Mouse (Mus musculus): Measurements from ENCODE around the gene Zcchc17. TPM values are rescaled to one million over a fixed set of nuclear protein-coding genes. Genes with fewer than 3 reads are reported as not detected.

The Zcchc17 gene
- total RNA-seq (2017): 60.8 and 78.6 TPM in 2 replicates

DNA sequence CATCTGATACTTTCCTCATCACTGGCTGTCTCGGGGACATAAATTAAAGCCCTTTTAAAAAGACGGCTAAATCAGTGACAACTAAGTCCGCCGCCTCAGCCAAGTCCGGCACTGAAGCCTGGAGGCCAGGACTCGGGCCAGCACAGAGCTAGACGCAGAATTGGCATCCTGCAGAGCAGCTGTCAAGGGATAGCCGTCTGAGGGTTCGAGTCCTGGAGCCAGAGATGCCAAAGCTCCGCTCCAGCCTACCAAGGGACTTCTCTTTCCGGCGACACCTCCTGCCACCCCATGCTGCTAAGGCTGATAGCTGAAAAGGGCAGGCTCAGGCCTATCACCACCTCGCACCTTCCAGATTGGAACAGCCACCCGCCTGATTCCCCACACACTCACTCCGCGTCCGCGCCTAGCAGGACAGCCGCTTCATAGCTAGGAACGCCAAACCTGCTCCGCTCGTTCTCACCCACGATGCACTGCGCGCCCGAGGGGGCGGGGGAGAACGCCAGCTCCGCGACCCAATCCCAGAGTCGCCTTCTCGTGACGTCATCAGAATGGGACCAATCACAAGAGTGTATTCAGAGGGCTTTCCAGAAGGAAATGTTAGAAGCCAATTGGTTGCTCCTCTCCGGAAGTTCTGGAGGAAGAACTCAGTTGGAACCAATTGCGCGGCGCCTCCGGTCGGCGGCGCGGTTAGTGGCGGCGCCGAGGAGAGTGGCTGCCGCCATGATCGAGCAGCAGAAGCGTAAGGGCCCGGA is at the start of gene Zcchc17, which contains the start of gene Snrnp40:
Gene Zcchc17, minus strand, starts transcription at position 458 of the 752 bp plus-strand sequence.
Gene Snrnp40, plus strand, starts transcription at position 647 of the 752 bp plus-strand sequence.
- peak; percentile 98 for ATAC-seq (replicated peaks in 1 of 2; ENCODE audit: insufficient read depth in 1 of 2, low FRiP score in 2 of 2, low TSS enrichment in 1 of 2, low read depth in 1 of 2, poor library complexity in 2 of 2, severe bottlenecking in 2 of 2)

DNA sequence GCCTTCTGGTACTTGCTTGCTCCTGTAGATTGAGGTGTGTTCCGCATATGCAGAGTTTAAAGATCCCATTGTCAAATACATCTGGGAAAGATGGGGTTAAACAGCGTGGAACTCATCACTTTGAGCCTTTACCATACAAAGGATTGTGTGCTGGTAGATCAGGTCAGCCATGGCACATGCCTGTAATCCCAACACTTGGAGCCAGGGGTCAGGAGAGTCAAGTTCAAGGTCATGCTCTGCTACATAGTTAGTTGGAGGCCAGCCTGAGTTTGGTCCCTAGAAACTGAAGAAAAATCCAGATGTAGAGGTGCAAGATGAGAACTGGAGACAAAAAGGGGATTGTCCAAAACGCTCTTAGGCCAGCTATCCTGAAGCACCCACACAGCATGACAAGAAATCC is 31.5 kb upstream of the Zcchc17 start:
- ATAC-seq (replicated peaks in 1 of 2; ENCODE audit: insufficient read depth in 1 of 2, low FRiP score in 2 of 2, low TSS enrichment in 1 of 2, low read depth in 1 of 2, poor library complexity in 2 of 2, severe bottlenecking in 2 of 2): no peak

DNA sequence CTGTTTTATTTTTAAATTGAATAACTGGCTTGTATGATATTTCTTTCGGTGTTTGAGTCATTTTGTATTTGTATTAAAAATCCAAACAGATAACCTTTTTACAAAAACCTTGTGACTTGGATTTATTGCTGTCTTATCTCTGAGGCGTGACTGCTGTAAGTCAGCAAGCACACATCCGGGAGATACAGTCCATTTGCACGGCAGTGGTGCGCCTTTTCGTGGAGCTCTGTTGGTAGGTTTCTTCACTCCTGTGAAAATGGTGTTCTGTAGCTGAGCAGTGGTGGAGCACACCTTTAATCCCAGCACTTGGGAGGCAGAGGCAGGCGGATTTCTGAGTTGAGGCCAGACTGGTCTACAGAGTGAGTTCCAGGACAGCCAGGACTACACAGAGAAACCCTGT is 30.2 kb upstream of the Zcchc17 start:
- ATAC-seq (replicated peaks in 1 of 2; ENCODE audit: insufficient read depth in 1 of 2, low FRiP score in 2 of 2, low TSS enrichment in 1 of 2, low read depth in 1 of 2, poor library complexity in 2 of 2, severe bottlenecking in 2 of 2): no peak

- ATAC-seq (replicated peaks in 1 of 2; ENCODE audit: insufficient read depth in 1 of 2, low FRiP score in 2 of 2, low TSS enrichment in 1 of 2, low read depth in 1 of 2, poor library complexity in 2 of 2, severe bottlenecking in 2 of 2): no peak
These were observed 29.8 kb upstream of the Zcchc17 start for GRCm38 (mm10) chr4:130389496-130389895.

- ATAC-seq (replicated peaks in 1 of 2; ENCODE audit: insufficient read depth in 1 of 2, low FRiP score in 2 of 2, low TSS enrichment in 1 of 2, low read depth in 1 of 2, poor library complexity in 2 of 2, severe bottlenecking in 2 of 2): no peak
These were observed 27.5 kb upstream of the Zcchc17 start for GRCm38 (mm10) chr4:130387256-130387655.

DNA sequence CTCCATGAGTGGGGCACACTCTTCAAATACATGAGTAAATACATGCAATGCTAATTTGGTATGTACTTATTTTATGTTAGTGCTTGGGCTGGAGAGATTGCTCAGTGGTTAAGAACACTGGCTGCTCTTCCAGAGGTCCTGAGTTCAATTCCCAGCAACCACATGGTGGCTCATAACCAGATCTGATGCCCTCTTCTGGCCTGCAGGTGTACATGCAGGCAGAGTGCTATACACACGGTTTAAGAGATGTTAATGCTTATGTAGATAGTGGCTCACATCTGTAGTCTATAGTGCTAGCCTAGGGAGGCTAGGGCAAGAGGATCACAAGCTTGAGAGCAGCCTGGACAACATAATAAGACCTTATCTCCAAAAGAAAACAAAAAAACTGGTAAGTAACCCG is 20.7 kb upstream of the Zcchc17 start:
- ATAC-seq (replicated peaks in 1 of 2; ENCODE audit: insufficient read depth in 1 of 2, low FRiP score in 2 of 2, low TSS enrichment in 1 of 2, low read depth in 1 of 2, poor library complexity in 2 of 2, severe bottlenecking in 2 of 2): no peak

- ATAC-seq (replicated peaks in 1 of 2; ENCODE audit: insufficient read depth in 1 of 2, low FRiP score in 2 of 2, low TSS enrichment in 1 of 2, low read depth in 1 of 2, poor library complexity in 2 of 2, severe bottlenecking in 2 of 2): no peak
These were observed 19.4 kb upstream of the Zcchc17 start for GRCm38 (mm10) chr4:130379181-130379580.

DNA sequence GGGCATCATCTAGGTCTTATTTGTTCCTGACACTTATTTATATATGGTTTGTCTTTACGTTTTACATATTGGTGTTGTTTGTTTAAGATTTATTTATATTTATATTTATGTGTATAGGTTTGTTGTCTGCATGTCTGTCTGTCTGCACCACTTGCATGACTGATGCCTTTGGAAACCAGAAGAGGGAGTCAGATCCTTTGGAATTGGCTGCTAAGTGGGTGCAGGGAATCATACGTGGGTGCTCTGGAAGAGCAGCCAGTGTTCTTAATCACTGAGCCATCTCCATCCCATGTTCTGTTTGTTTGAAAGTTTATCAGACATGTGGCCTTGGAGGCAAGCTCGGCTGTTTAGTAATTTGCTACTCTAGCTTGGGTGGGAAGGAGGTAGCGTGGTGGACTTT is 17.8 kb upstream of the Zcchc17 start:
- no peak for ATAC-seq (replicated peaks in 1 of 2; ENCODE audit: insufficient read depth in 1 of 2, low FRiP score in 2 of 2, low TSS enrichment in 1 of 2, low read depth in 1 of 2, poor library complexity in 2 of 2, severe bottlenecking in 2 of 2)

DNA sequence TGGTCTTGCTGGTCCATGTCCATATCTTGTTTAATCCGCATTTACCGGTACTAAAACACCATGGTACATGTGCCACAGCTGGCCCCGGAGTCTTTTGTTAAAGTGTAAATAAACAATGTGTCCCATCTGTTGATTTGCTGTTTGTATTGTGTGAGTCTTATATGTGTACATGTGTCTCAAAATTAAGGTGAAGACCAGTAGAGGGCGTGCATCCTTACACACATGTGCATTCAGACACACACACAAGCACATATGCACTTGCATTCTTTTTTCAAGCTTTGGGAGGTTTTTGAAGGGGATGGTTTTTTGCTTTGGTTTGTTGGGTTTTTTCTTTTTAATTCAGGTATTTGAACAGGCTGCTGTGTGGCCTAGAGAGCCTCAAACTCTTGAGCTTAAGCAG is 16.9 kb upstream of the Zcchc17 start:
- no peak for ATAC-seq (replicated peaks in 1 of 2; ENCODE audit: insufficient read depth in 1 of 2, low FRiP score in 2 of 2, low TSS enrichment in 1 of 2, low read depth in 1 of 2, poor library complexity in 2 of 2, severe bottlenecking in 2 of 2)

GRCm38 (mm10) chr4:130360238-130360590 is 471 bp upstream of the Zcchc17 start:
- ATAC-seq (replicated peaks in 1 of 2; ENCODE audit: insufficient read depth in 1 of 2, low FRiP score in 2 of 2, low TSS enrichment in 1 of 2, low read depth in 1 of 2, poor library complexity in 2 of 2, severe bottlenecking in 2 of 2): no peak

DNA sequence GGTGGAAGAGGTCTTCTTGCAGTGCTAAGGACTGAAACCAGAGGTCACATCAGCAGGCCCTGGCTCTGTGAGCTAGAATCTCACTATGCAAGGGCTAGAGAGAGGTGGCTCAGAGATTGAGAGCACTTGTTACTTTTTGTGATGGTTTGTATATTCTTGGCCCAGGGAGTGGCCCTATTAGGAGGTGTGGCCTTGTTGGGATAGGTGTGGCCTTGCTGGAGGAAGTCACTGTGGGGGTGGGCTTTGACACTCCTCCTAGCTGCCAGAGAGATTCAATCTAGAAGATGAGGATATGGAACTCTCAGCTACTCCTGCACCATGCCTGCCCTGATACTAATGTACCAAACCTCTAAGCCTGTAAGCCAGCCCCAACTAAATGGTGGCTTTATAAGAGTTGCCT is 1.8 kb downstream of the Zcchc17 start:
- no peak for ATAC-seq (replicated peaks in 1 of 2; ENCODE audit: insufficient read depth in 1 of 2, low FRiP score in 2 of 2, low TSS enrichment in 1 of 2, low read depth in 1 of 2, poor library complexity in 2 of 2, severe bottlenecking in 2 of 2)

DNA sequence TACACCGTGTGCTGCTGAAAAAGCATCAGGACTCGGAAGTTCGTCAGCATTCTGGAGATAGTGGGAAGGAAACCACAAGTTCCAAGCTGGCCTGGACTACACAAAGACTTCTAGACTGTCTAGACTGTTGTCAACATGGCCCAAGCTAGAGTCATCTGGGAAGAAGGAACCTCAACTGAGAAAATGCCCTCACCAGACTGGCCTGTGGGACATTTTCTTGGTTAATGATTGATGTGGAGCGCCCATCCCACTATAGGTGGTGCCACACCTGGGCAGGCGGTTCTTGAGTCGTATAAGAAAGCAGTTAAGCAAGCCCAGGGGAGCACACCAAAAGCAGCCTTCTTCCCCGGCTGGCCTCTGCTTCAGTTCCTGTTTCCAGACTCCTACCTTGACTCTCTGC is 7.2 kb downstream of the Zcchc17 start:
- no peak for ATAC-seq (replicated peaks in 1 of 2; ENCODE audit: insufficient read depth in 1 of 2, low FRiP score in 2 of 2, low TSS enrichment in 1 of 2, low read depth in 1 of 2, poor library complexity in 2 of 2, severe bottlenecking in 2 of 2)

DNA sequence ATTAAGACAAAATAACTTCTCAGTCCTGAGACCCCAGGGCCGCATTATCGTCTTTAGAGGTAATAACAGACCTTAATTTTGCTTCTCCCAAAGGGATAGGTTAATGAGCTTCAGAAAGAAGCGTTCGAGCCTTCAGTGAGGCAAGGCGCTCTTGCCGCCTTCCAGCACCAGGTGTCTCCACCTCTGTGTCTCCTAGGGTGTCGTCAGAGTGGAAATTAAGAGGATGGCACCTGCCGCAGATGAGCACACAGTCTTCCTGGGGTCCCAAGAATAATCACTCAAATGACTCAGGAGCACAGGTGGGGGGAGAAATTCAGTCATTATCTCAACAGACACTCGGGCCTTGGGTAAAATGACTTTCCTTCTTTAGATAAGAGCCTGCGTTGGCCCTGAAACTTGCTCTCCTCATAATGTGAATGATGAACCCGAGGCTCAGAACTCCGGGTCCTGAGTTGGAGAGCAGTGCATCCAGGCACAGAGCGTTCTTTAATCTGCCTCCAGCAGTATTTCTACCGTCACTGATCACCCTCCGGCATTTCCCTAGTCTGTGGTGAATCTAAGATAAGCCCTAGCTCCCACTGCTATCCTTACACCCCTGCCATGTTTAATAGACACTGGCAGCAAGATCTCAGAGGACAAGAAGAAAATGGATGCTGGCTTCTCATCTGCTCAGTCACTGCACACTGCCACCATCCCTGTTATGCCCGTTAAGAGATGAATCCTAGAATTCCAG is 8.9 kb downstream of the Zcchc17 start:
- no peak for ATAC-seq (replicated peaks in 1 of 2; ENCODE audit: insufficient read depth in 1 of 2, low FRiP score in 2 of 2, low TSS enrichment in 1 of 2, low read depth in 1 of 2, poor library complexity in 2 of 2, severe bottlenecking in 2 of 2)

GRCm38 (mm10) chr4:130349666-130350065 is 10.1 kb downstream of the Zcchc17 start:
- ATAC-seq (replicated peaks in 1 of 2; ENCODE audit: insufficient read depth in 1 of 2, low FRiP score in 2 of 2, low TSS enrichment in 1 of 2, low read depth in 1 of 2, poor library complexity in 2 of 2, severe bottlenecking in 2 of 2): no peak

DNA sequence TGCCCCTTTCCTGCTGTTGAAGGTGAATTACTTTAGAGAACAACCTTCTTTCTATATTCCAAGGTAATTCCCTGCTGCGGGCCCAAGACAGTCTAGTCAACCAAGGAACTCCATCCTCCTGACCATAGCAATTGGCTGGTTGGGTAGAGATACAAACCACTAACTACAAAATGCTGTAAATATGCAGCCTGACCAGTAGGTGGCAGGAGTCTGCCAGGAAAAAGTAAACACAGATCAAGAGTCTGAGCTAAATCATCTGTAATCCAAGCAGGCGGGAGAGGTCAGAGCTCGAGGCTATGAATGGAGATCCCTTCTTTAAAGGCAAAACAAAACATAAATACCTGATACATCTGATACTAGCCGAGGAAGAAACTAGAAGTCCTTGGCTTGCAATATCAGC is 18.1 kb downstream of the Zcchc17 start:
- ATAC-seq (replicated peaks in 1 of 2; ENCODE audit: insufficient read depth in 1 of 2, low FRiP score in 2 of 2, low TSS enrichment in 1 of 2, low read depth in 1 of 2, poor library complexity in 2 of 2, severe bottlenecking in 2 of 2): peak; percentile 62 to 80; a peak in 2 of 4 replicates

DNA sequence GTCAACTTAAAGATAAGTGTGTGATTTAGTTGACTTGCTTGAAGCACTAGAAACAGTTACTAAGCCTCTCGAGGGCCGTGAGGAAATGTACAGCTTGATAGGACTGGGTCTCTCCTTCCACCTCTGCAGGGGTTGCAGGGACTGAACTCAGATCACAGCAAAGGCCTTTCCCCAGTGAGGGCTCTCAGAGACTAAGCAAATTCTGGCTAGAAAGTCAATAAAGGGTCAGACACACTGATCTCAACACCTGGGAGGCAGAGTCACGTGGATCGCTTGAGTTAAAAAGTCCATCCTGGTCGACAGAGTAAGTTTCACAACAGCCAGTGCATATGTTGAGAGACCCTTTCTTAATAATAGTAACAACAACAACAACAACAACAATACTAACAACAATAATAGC is 23.9 kb downstream of the Zcchc17 start:
- no peak for ATAC-seq (replicated peaks in 1 of 2; ENCODE audit: insufficient read depth in 1 of 2, low FRiP score in 2 of 2, low TSS enrichment in 1 of 2, low read depth in 1 of 2, poor library complexity in 2 of 2, severe bottlenecking in 2 of 2)

DNA sequence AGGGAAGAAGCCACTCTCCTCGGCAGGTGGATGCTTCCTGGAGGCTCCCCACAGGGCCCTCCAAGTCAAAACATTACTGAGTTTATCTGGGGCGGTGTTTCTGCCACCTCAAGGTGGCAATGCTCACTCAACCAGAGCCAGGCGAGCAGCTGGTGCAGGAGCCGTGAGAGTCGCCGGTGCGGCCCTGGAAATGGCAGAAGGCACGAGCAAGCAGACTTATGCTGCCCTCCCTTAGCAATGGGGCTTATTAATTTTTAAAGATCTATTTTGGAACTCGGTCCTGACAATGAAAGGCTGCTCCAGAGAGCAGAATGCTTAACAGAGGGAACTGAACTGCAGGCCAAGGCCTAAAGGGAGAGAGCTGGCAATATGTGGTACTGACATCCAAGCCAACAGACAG is 32.4 kb downstream of the Zcchc17 start:
- no peak for ATAC-seq (replicated peaks in 1 of 2; ENCODE audit: insufficient read depth in 1 of 2, low FRiP score in 2 of 2, low TSS enrichment in 1 of 2, low read depth in 1 of 2, poor library complexity in 2 of 2, severe bottlenecking in 2 of 2)

GRCm38 (mm10) chr4:130325446-130325845 is 34.3 kb downstream of the Zcchc17 start:
- no peak for ATAC-seq (replicated peaks in 1 of 2; ENCODE audit: insufficient read depth in 1 of 2, low FRiP score in 2 of 2, low TSS enrichment in 1 of 2, low read depth in 1 of 2, poor library complexity in 2 of 2, severe bottlenecking in 2 of 2)

GRCm38 (mm10) chr4:130323607-130324006 is 36.1 kb downstream of the Zcchc17 start:
- no peak for ATAC-seq (replicated peaks in 1 of 2; ENCODE audit: insufficient read depth in 1 of 2, low FRiP score in 2 of 2, low TSS enrichment in 1 of 2, low read depth in 1 of 2, poor library complexity in 2 of 2, severe bottlenecking in 2 of 2)
